Mouse (Mus musculus) embryonic stem cell, embryonic (primary cell): ENCODE measurements at regions not wholly inside any gene's neighbourhood (a gene's known extent, or its start where the extent isn't known, plus 50 kb on each side); places are given as distances from the start of the nearest gene placed in this dataset.
"Not testable (repeated sequence)": the region's sequence is repeated elsewhere in the genome, so short reads cannot be mapped to it uniquely, and the experiment has no call there.

Source experiments
- CTCF ChIA-PET, 4 experiments: fragments of 300-600 bp in 2 of 4; fragments of 350-600 bp in 2 of 4; sonication (Branson Sonifier 250); formaldehyde crosslinking; loops; one replicate each; lab custom pipeline; 2022; ENCODE audit warnings: inconsistent platforms in 2 of 4; lab: Charles Lee
- POLR2A ChIA-PET, 4 experiments: fragments of 300-600 bp in 2 of 4; fragments of 350-600 bp in 2 of 4; sonication (Branson Sonifier 250); formaldehyde crosslinking; loops; one replicate each; lab custom pipeline; 2022; ENCODE audit warnings: antibody characterized with exemption in 4 of 4, inconsistent platforms in 1 of 4; lab: Charles Lee

- CTCF ChIA-PET, result no interaction called here
These were observed 147.2 kb downstream of the Hira start for GRCm38 (mm10) chr16:19024010-19024532.

GRCm38 (mm10) chr16:19025227-19025932 lies 148.5 kb downstream of the Hira start:
- ChIA-PET CTCF (no interaction called here), POLR2A (no interaction called here)

More at GRCm38 (mm10) chr16:19024010-19024532, 147.2 kb downstream of the Hira start:
- POLR2A ChIA-PET, result interaction anchor here in 1 of 4 experiments (1.2 kb wide), 1 partner anchor 9 kb away, joined by 3 read pairs; no protein-coding TSS in a partner anchor

- CTCF ChIA-PET, result no interaction called here
- POLR2A ChIA-PET, result interaction anchor here in 2 of 4 experiments (0.6 to 0.8 kb wide), 2 partner anchors 8 to 1560 kb away, joined by 3 read pairs; no protein-coding TSS in a partner anchor
These were observed 150.3 kb downstream of the Hira start for GRCm38 (mm10) chr16:19027096-19027495.

GRCm38 (mm10) chr16:19032582-19032981 lies 155.7 kb downstream of the Hira start:
- ChIA-PET POLR2A (interaction anchor here in 1 of 4 experiments (0.6 to 0.9 kb wide), 2 partner anchors 9 to 332 kb away, joined by 3 to 4 read pairs; no protein-coding TSS in a partner anchor), CTCF (no interaction called here)

- ChIA-PET CTCF (no interaction called here), POLR2A (interaction anchor here in 3 of 4 experiments (1.0 to 1.1 kb wide), 3 partner anchors 9 to 1462 kb away, joined by 3 read pairs; no protein-coding TSS in a partner anchor)
These were observed 158.9 kb downstream of the Hira start for GRCm38 (mm10) chr16:19035781-19036180.

GRCm38 (mm10) chr16:19037681-19038080 lies 160.8 kb downstream of the Hira start:
- ChIA-PET CTCF (no interaction called here), POLR2A (interaction anchor here in 2 of 4 experiments (0.7 to 0.8 kb wide), 2 partner anchors 119 to 1422 kb away, joined by 4 read pairs; no protein-coding TSS in a partner anchor)

- POLR2A ChIA-PET, result no interaction called here
- CTCF ChIA-PET, result no interaction called here
These were observed 176.0 kb downstream of the Hira start for GRCm38 (mm10) chr16:19052791-19053190.

GRCm38 (mm10) chr16:19060343-19060742 lies 183.5 kb downstream of the Hira start:
- POLR2A ChIA-PET, result interaction anchor here in 1 of 4 experiments (0.6 to 0.7 kb wide), 2 partner anchors 106 to 188 kb away, joined by 3 to 4 read pairs; no protein-coding TSS in a partner anchor
- CTCF ChIA-PET, result no interaction called here

- ChIA-PET CTCF (no interaction called here), POLR2A (no interaction called here)
These were observed 185.0 kb downstream of the Hira start for GRCm38 (mm10) chr16:19061796-19062195.

GRCm38 (mm10) chr16:19062557-19063400 lies 185.9 kb downstream of the Hira start:
- CTCF ChIA-PET, result no interaction called here
- POLR2A ChIA-PET, result no interaction called here

GRCm38 (mm10) chr16:19063401-19063762 lies 186.5 kb downstream of the Hira start:
- POLR2A ChIA-PET, result no interaction called here
- CTCF ChIA-PET, result interaction anchor here in 1 of 4 experiments (0.6 kb wide), 1 partner anchor 110 kb away, joined by 3 read pairs; no protein-coding TSS in a partner anchor

GRCm38 (mm10) chr16:19064397-19064796 lies 187.6 kb downstream of the Hira start:
- ChIA-PET POLR2A (no interaction called here), CTCF (no interaction called here)

GRCm38 (mm10) chr16:19065543-19066141 lies 188.8 kb downstream of the Hira start:
- POLR2A ChIA-PET, result no interaction called here
- CTCF ChIA-PET, result no interaction called here

GRCm38 (mm10) chr16:19066700-19067310 lies 190.0 kb downstream of the Hira start:
- CTCF ChIA-PET, result no interaction called here
- POLR2A ChIA-PET, result no interaction called here

GRCm38 (mm10) chr16:19083503-19083902 lies 206.7 kb downstream of the Hira start:
- POLR2A ChIA-PET, CTCF ChIA-PET: not testable (repeated sequence)

- CTCF ChIA-PET, result interaction anchor here in 1 of 4 experiments (0.9 kb wide), 1 partner anchor 86 kb away, joined by 3 read pairs; no protein-coding TSS in a partner anchor
- POLR2A ChIA-PET, result interaction anchor here in 1 of 4 experiments (0.7 kb wide), 1 partner anchor 14 kb away, joined by 3 read pairs; no protein-coding TSS in a partner anchor
These were observed 211.1 kb downstream of the Hira start for GRCm38 (mm10) chr16:19087914-19088313.
